Mouse (Mus musculus): Measurements from ENCODE around the gene Rpl35a. TPM values are rescaled to one million over a fixed set of nuclear protein-coding genes. Genes with fewer than 3 reads are reported as not detected.
A peak's percentile ranks its signal among the peaks of the same experiment; 100 is the strongest.
"Not testable (repeated sequence)": the region's sequence is repeated elsewhere in the genome, so short reads cannot be mapped to it uniquely, and the experiment has no call there.

Rpl35a gene
- polyA plus RNA-seq, 1 experiment from 2014 or later = 585 TPM

DNA sequence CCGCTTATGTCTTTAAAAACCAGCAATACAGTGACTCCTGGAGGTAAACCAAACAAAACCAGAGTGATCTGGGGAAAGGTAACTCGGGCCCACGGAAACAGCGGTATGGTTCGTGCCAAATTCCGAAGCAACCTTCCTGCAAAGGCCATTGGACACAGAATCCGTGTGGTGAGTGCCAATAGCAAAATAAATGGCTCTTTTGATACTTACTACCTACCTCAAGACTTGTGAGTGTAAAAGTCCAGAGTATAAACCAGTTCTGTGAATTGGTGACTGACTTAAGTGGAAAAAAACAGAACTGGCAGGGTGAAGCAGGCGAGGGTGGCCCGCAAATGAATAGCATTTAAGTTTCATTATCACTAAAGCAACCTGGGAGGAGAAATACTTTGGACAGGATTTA is 2.4 kb downstream of the Rpl35a start:
- 91% methylated on average over 9 of the region's 9 CpGs for WGBS
- H3K27me3 ChIP-seq = not testable (repeated sequence)

DNA sequence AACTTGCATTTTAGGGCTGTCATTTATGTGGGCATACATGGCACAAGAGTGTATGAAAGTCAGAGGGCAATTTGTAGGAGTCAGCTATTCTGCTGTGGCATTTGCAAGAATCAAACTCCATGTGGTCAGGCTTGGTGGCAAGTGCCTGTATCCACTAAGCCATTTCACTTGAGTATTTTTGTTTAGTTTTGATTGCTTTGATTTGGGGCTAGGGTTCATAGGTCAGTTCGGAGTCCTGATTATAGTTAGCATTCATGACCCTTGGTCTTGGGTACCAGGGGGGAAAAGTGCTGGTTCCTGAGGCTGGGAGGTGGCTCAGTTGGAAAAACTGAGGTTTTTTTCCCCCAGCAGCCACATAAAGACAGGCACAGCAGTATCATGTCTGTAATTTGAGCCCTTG is 3.2 kb downstream of the Rpl35a start:
- Histone ChIP-seq H3K4me3 (no peak overlapping the region), H3K36me3 (peaks cover 33% of the 10 kb centered on the region), H3K9ac (no peak overlapping the region; the same call in 1 of the 2 replicates), H3K9me3 (no peaks in the 10 kb centered on the region), H3K4me2 (no peak overlapping the region), H3K27me3 (no peaks in the 10 kb centered on the region), H3K27ac (no peak overlapping the region), H3K4me1 (replicated peaks) (peaks cover 56% of the 10 kb centered on the region)
- ATAC-seq (ENCODE audit: low FRiP score) = no peak
- WGBS = 86% methylated on average over 1 of the region's 1 CpGs

More for the DNA sequence above, 2.4 kb downstream of the Rpl35a start:
- Histone ChIP-seq H3K36me3 (peaks cover 33% of the 10 kb centered on the region), H3K4me1 (replicated peaks) (peaks cover 48% of the 10 kb centered on the region)
- H3K9me3 ChIP-seq; ATAC-seq (ENCODE audit: low FRiP score); H3K9ac ChIP-seq; H3K4me2 ChIP-seq; H3K4me3 ChIP-seq; H3K27ac ChIP-seq: not testable (repeated sequence)

DNA sequence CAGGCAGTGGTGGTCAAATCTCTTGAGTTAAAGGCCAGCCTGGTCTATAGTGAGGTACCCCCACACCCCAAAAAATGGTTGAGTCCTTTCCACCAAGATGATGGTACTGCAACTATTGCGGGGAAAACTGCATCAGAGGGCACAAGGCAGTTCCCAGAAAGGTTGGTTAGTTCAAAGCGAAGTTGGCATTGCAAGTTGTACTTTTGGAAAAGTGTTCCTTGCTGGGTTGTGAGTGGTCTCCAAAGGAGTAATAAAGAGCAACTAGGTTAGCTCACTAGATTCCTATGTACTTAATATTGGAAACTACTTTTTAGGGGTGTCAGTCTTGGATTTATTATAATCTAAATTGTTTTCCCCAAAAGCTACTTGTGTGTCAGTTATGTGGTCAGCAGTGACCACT is 4.7 kb downstream of the Rpl35a start:
- Histone ChIP-seq H3K4me3 (no peak overlapping the region), H3K4me1 (replicated peaks) (peaks cover 54% of the 10 kb centered on the region), H3K9ac (no peak overlapping the region), H3K27ac (no peak overlapping the region), H3K36me3 (peaks cover 33% of the 10 kb centered on the region), H3K9me3 (no peaks in the 10 kb centered on the region), H3K4me2 (no peak overlapping the region), H3K27me3 (no peaks in the 10 kb centered on the region)
- ATAC-seq (ENCODE audit: low FRiP score) = no peak
- 78% methylated on average over 2 of the region's 2 CpGs for WGBS

DNA sequence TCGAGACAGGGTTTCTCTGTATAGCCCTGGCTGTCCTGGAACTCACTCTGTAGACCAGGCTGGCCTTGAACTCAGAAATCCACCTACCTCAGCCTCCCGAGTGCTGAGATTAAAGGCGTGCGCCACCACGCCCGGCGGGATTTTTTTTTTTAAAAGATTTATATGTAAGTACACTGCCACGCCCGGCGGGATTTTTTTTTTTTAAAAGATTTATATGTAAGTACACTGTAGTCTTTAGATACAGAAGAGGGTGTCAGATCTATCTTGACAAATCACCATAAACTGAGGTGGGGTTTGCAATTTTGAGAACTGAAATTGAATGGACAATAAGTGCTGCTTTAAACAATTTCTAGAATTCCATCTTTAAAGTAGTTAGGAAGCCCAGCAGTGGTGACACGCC is 5.1 kb downstream of the Rpl35a start:
- no peak for ATAC-seq (ENCODE audit: low FRiP score)

DNA sequence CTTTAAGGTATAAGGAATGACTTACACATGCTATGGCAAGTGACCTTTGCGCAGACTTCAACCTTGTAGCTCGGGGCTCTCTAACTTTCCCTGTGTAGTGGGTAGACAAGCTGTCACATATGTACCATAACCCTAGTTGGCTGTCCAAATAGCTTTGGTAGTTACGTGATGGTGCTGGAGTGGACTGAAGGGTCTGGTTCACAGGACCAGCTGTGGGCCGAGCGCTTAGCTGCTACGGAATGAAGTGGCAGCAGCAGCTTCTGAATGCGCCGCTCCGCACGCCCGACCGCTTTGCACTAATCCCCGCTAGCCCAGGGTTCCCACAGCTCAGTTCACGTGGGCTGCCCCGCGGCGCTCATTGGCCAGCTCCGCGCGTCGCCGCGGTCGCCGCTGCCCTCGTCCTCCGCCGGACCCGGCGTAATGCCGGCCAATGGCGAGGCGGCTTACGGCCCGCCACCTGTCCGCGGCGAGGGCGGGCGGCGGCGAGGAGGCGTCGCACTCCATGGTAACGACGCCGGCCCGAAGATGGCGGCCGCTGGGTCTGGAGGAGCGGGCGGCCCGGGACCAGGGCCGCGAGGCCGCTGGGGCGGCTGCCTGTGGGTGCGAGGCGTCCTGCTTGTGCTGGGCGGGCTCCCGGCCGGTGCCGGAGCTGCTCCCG is 5.9 kb downstream of the Rpl35a start, which contains the start of gene Lmln:
TSS of gene Lmln (plus strand) at position 498 of the 658 bp plus-strand sequence.
- Histone ChIP-seq H3K27ac (peak within 1 kb of the TSS; percentile 73), H3K9me3 (no peaks in the 10 kb centered on the region), H3K4me1 (replicated peaks) (peaks cover 51% of the 10 kb centered on the region), H3K36me3 (peaks cover 42% of the 10 kb centered on the region), H3K4me3 (peak within 1 kb of the TSS; percentile 79), H3K9ac (peak within 1 kb of the TSS; percentile 84), H3K27me3 (no peaks in the 10 kb centered on the region), H3K4me2 (peak within 1 kb of the TSS; percentile 86)
- under 1% methylated on average over 60 of the region's 64 CpGs for WGBS
- ATAC-seq (ENCODE audit: low FRiP score) = peak; percentile 97

More for the DNA sequence above, 5.1 kb downstream of the Rpl35a start:
- no peaks in the 10 kb centered on the region for H3K9me3 ChIP-seq
- peak overlapping the region; percentile 79 for H3K4me3 ChIP-seq
- no peaks in the 10 kb centered on the region for H3K27me3 ChIP-seq
- H3K27ac ChIP-seq = no peak overlapping the region; the same call in 1 of the 2 replicates
- H3K4me2 ChIP-seq = peak overlapping the region; percentile 86
- peaks cover 34% of the 10 kb centered on the region for H3K36me3 ChIP-seq
- 53% methylated on average over 11 of the region's 11 CpGs for WGBS
- peaks cover 54% of the 10 kb centered on the region for H3K4me1 ChIP-seq (replicated peaks)
- no peak overlapping the region for H3K9ac ChIP-seq

DNA sequence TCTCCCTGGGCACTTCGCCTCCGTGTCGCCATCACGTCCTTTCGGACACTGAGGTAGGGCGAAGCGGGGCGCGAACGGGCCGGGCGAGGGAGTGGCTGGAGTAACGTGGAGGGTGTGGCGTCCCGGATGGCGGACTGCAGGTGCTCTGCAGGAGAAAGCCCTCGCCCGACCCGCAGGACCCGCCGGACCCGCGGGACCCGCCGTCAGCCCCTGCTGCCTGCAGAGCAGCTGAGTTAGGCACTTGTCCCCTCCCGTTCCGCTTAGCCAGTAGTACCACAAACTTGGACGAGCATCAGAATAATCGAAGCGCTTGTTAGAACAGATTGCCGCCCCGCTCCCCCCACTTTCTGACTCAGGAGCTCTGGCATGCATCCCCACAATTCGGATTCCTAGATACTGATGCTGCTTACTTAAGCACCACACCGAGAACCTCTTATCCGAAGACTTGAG is 6.5 kb downstream of the Rpl35a start:
- Histone ChIP-seq H3K36me3 (peaks cover 45% of the 10 kb centered on the region), H3K9ac (peak overlapping the region; percentile 84), H3K9me3 (no peaks in the 10 kb centered on the region), H3K27ac (peak overlapping the region; percentile 73), H3K4me2 (peak overlapping the region; percentile 86), H3K4me1 (replicated peaks) (peaks cover 47% of the 10 kb centered on the region), H3K4me3 (peak overlapping the region; percentile 79), H3K27me3 (no peaks in the 10 kb centered on the region)
- no peak for ATAC-seq (ENCODE audit: low FRiP score)
- WGBS = under 1% methylated on average over 26 of the region's 35 CpGs

DNA sequence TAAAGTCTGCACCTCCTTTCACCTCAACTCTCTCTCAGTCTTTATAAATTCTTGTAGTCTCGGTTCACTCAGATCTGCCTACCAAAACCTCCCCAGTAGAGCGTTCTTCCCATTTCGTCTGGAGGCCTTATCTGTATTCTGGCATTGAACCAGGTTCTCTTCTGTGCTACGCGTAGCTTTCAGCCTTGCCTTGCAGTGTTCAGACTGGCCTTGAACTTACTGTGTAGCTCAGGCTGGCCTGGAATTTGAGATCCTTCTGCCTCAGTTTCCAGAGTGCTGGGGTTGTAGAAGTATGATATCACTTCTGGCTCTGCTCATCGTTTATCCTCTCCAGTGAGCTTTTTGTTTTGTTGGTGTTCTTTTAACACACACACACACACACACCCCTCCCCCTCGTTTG is 7.0 kb downstream of the Rpl35a start:
- ATAC-seq (ENCODE audit: low FRiP score) = no peak
- H3K4me3 ChIP-seq = peak overlapping the region; percentile 79
- no peak overlapping the region for H3K27ac ChIP-seq
- WGBS = 27% methylated on average over 7 of the region's 7 CpGs
- peak overlapping the region; percentile 86 for H3K4me2 ChIP-seq
- peaks cover 45% of the 10 kb centered on the region for H3K36me3 ChIP-seq
- peaks cover 42% of the 10 kb centered on the region for H3K4me1 ChIP-seq (replicated peaks)
- peak overlapping the region; percentile 84 for H3K9ac ChIP-seq
- no peaks in the 10 kb centered on the region for H3K9me3 ChIP-seq
- H3K27me3 ChIP-seq = no peaks in the 10 kb centered on the region

DNA sequence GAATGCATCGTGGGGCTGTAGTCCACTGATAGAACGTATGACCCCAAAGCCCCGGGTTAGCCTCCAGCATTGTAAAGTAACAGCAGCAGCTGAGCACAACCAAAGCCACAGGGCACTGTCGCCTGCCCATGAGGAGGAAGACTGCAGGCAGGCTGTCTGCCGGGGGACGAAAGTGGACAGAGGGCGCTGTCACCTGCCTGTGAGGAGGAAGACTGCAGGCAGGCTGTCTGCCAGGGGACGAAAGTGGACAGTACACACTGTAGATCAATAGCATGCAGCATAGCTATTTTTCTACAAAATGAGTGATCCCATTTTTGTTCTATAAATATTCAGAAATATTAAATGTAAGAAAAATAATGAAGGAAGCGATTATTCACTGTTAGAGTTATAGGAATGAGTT is 8.4 kb downstream of the Rpl35a start:
- ATAC-seq (ENCODE audit: low FRiP score) = no peak
- H3K9me3 ChIP-seq = no peaks in the 10 kb centered on the region
- no peak overlapping the region for H3K9ac ChIP-seq
- peaks cover 40% of the 10 kb centered on the region for H3K36me3 ChIP-seq
- whole genome bisulfite sequencing = 70% methylated on average over 9 of the region's 9 CpGs
- H3K4me1 ChIP-seq (replicated peaks) = peaks cover 28% of the 10 kb centered on the region
- no peak overlapping the region for H3K27ac ChIP-seq
- no peaks in the 10 kb centered on the region for H3K27me3 ChIP-seq
- no peak overlapping the region for H3K4me3 ChIP-seq
- H3K4me2 ChIP-seq = no peak overlapping the region

DNA sequence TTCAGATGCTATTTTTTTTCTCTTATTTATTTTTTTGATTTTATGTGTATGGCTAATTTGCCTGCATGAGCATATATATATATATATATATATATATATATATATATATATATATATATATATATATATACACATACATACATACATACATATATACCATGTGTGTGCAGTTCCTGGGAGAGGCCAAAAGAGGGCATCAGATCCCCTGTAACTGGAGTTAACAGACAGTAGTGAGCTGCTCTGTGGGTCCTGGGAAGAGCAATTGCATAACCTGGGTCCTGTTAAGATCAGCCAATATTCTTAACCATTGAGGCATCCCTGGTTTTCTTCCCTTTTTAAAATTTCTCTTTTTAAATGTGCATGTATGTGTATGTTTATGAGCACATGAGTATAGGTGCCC is 14.7 kb downstream of the Rpl35a start:
- no peaks in the 10 kb centered on the region for H3K27me3 ChIP-seq
- no peak for ATAC-seq (ENCODE audit: low FRiP score)
- no peaks in the 10 kb centered on the region for H3K9me3 ChIP-seq
- H3K4me1 ChIP-seq (replicated peaks) = no peaks in the 10 kb centered on the region
- H3K9ac ChIP-seq = no peak overlapping the region
- peaks cover 60% of the 10 kb centered on the region for H3K36me3 ChIP-seq
- no peak overlapping the region for H3K27ac ChIP-seq
- H3K4me2 ChIP-seq = no peak overlapping the region
- H3K4me3 ChIP-seq = no peak overlapping the region

DNA sequence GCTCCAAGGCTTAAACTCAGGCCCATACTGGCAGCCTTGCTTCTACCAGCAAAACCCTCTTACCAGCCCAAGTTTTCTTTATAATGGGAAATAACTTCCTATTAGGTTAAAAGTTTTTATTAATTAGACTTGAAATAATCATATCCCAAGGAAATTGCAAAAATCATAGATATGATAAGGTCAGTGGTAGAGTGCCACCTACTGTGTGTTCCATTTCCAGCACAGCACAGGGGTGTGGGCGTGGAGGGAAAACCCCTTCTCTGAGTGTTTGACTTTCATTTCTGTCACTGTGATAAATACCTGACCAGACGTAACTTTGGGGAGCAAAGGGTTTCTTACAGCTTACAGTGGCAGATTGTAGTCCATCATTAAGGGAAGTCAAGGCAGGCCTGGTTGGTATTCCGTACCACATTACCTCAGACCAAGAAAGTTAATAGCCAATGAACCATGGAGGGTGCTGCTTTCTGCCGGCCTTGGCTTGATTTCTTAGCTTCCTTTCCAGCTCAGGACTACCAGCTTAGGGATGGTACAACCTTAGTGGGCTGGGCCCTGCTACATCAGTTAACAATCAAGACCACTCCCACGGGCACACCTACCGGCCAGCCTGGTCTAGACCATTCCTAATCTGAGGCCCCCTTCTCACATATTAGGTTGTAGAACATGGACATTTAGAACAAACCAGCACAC is 16.8 kb downstream of the Rpl35a start:
- no peak overlapping the region for H3K9ac ChIP-seq
- H3K9me3 ChIP-seq = no peaks in the 10 kb centered on the region
- H3K4me3 ChIP-seq = no peak overlapping the region
- no peak overlapping the region for H3K27ac ChIP-seq
- 92% methylated on average over 6 of the region's 6 CpGs for WGBS
- no peaks in the 10 kb centered on the region for H3K4me1 ChIP-seq (replicated peaks)
- no peak overlapping the region for H3K4me2 ChIP-seq
- ATAC-seq (ENCODE audit: low FRiP score) = no peak
- no peaks in the 10 kb centered on the region for H3K27me3 ChIP-seq
- H3K36me3 ChIP-seq = peaks cover 49% of the 10 kb centered on the region

DNA sequence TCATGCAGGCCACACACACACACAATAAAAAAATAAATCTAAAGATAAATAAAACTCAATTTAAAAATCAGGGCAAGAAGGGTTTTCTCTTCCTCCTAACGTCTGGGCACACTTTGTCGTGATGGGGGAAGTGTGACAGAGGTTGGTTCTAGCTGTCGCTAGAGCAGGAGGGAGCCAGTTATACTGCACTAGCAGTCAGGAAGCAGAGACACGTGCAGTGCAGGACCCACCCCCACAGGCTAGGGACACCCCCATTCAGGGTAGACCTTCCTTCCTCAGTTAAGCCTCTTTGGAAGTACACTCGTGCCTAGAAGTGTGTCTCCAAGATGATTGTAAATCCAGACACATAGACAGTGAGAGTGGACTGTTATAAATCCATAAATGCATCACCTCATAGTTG is 18.7 kb downstream of the Rpl35a start:
- WGBS = 87% methylated on average over 5 of the region's 5 CpGs
- ATAC-seq (ENCODE audit: low FRiP score) = no peak
- H3K4me3 ChIP-seq = no peak overlapping the region
- no peak overlapping the region for H3K27ac ChIP-seq
- no peaks in the 10 kb centered on the region for H3K27me3 ChIP-seq
- peaks cover 44% of the 10 kb centered on the region for H3K36me3 ChIP-seq
- H3K9ac ChIP-seq = no peak overlapping the region
- H3K4me1 ChIP-seq (replicated peaks) = no peaks in the 10 kb centered on the region
- no peaks in the 10 kb centered on the region for H3K9me3 ChIP-seq
- H3K4me2 ChIP-seq = no peak overlapping the region

DNA sequence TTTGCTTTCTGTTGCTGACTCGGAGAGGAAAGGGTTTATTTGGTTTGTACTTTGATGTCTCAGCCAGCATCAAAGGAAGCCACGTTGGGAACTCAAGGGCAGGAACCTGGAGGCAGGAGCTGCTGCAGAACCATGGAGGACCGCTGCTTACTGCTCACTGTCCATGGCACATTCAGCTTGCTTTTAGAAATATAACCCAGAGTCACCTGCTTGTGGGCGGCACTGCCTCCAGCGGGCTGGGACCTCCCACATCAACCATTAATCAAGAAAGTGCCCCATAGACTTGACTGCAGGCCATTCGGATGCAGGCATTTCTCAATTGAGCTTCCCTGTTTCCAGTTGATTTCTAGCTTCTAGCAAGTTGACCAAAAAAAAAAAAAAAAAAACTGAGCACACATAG is 19.8 kb downstream of the Rpl35a start:
- 65% methylated on average over 6 of the region's 6 CpGs for WGBS
- H3K27me3 ChIP-seq = no peaks in the 10 kb centered on the region
- H3K4me3 ChIP-seq = no peak overlapping the region
- no peak overlapping the region for H3K27ac ChIP-seq
- H3K9ac ChIP-seq = no peak overlapping the region
- H3K9me3 ChIP-seq = no peaks in the 10 kb centered on the region
- H3K4me2 ChIP-seq = no peak overlapping the region
- no peak for ATAC-seq (ENCODE audit: low FRiP score)
- H3K36me3 ChIP-seq = peaks cover 38% of the 10 kb centered on the region
- no peaks in the 10 kb centered on the region for H3K4me1 ChIP-seq (replicated peaks)
